Mouse (Mus musculus): ENCODE measurements around the gene Myo3b. TPM values are rescaled to one million over a fixed set of nuclear protein-coding genes. Genes with fewer than 3 reads are reported as not detected.

Gene Myo3b
- polyA plus RNA-seq, 1 experiment from 2014 or later, result not detected

DNA sequence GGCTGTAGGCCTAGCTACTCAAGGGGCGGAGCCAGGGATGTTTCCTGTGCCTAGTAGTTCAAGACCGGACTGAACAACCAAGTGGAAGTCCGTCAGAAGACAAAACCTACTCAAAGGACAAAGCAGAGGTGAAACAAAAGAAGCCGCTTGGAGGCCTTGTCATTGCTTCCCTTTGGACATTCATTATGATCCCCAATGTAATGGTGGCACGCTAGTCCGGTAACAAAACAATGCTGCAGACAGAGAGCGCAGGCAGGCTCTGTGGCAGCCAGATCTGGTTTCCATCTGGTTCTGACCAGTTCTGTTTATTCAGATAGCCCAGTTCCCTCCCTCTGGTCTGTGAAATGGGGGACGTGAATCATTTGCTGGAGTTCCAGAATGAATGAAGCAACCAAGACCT lies 301.3 kb downstream of the Myo3b start:
- no peaks in the 10 kb centered on the region for H3K36me3 ChIP-seq (ENCODE audit: control insufficient read depth, insufficient read depth)
- 0 out of 2 replicates have a peak, but pooled peaks cover 3% of the 10 kb centered on the region for H3K4me1 ChIP-seq (replicated peaks; ENCODE audit: control insufficient read depth, insufficient read depth, low read length)
- 90% methylated on average over 8 of the region's 8 CpGs for WGBS
- H3K27ac ChIP-seq (ENCODE audit: low read depth, low read length), result no peak overlapping the region
- no peak for ATAC-seq
- H3K4me2 ChIP-seq (replicated peaks; ENCODE audit: low read depth), result no peak overlapping the region
- no peak overlapping the region for H3K9ac ChIP-seq (ENCODE audit: low read depth, low read length)
- H3K9me3 ChIP-seq (ENCODE audit: control insufficient read depth), result no peaks in the 10 kb centered on the region
- no peak overlapping the region for H3K4me3 ChIP-seq (ENCODE audit: low read depth, low read length)
- H3K27me3 ChIP-seq (replicated peaks; ENCODE audit: control insufficient read depth, insufficient read depth, low read length), result no peaks in the 10 kb centered on the region
- no peak for TF ChIP-seq CTCF (IDR thresholded peaks at IDR 0.05; ENCODE audit: low read depth)

DNA sequence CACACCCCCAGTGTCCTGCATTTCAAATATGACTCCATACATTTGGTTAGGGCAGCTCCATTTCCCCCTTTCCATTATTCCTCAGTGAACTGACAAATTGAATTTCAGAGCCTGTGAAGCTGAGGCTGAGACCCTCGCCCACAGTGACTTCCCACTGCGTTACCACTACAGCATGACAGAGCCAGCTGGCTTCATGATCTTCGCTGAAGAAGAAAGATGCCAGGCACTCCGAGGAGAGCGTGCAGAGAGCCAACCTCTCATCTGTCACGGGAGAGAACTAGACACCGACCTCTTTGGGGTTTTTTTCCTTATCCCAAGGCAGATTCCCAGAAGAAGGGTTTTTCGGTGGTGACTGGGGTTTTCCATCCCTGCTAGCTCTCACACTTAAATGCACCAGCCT lies 306.2 kb downstream of the Myo3b start:
- H3K27me3 ChIP-seq (replicated peaks; ENCODE audit: control insufficient read depth, insufficient read depth, low read length), result no peaks in the 10 kb centered on the region
- TF ChIP-seq CTCF (IDR thresholded peaks at IDR 0.05; ENCODE audit: low read depth), result no peak
- H3K4me3 ChIP-seq (ENCODE audit: low read depth, low read length), result no peak overlapping the region
- 75% methylated on average over 8 of the region's 8 CpGs for WGBS
- H3K9me3 ChIP-seq (ENCODE audit: control insufficient read depth), result no peaks in the 10 kb centered on the region
- H3K4me1 ChIP-seq (replicated peaks; ENCODE audit: control insufficient read depth, insufficient read depth, low read length), result no peaks in the 10 kb centered on the region
- no peak overlapping the region for H3K9ac ChIP-seq (ENCODE audit: low read depth, low read length)
- no peak overlapping the region for H3K4me2 ChIP-seq (replicated peaks; ENCODE audit: low read depth)
- H3K36me3 ChIP-seq (ENCODE audit: control insufficient read depth, insufficient read depth), result no peaks in the 10 kb centered on the region
- ATAC-seq, result no peak
- H3K27ac ChIP-seq (ENCODE audit: low read depth, low read length), result no peak overlapping the region

DNA sequence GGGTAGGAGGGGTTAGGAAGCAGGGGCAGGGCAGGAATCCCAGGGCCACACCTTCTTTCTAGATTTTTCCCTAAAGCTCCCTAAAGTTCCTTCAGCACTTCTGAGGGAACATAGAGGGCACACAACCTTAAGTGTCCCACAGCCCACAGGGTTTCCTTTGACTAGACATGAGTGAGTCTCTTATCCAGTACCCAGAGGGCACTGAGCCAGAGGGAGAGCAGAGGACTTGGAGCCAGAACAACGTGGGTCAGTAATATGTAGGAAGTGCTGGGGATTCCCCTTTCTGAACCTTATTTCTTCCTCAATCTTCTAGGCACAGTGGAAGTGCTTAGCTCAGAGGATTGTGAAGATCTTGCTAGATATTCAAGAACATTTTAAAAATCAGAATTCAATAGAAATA lies 308.6 kb downstream of the Myo3b start:
- Histone ChIP-seq H3K36me3 (ENCODE audit: control insufficient read depth, insufficient read depth) (no peaks in the 10 kb centered on the region), H3K4me1 (replicated peaks; ENCODE audit: control insufficient read depth, insufficient read depth, low read length) (no peaks in the 10 kb centered on the region), H3K9me3 (ENCODE audit: control insufficient read depth) (no peaks in the 10 kb centered on the region), H3K27me3 (replicated peaks; ENCODE audit: control insufficient read depth, insufficient read depth, low read length) (no peaks in the 10 kb centered on the region), H3K27ac (ENCODE audit: low read depth, low read length) (no peak overlapping the region), H3K4me2 (replicated peaks; ENCODE audit: low read depth) (no peak overlapping the region), H3K4me3 (ENCODE audit: low read depth, low read length) (no peak overlapping the region), H3K9ac (ENCODE audit: low read depth, low read length) (no peak overlapping the region)
- 10% methylated on average over 1 of the region's 1 CpGs for WGBS
- no peak for ATAC-seq
- TF ChIP-seq CTCF (IDR thresholded peaks at IDR 0.05; ENCODE audit: low read depth), result no peak

DNA sequence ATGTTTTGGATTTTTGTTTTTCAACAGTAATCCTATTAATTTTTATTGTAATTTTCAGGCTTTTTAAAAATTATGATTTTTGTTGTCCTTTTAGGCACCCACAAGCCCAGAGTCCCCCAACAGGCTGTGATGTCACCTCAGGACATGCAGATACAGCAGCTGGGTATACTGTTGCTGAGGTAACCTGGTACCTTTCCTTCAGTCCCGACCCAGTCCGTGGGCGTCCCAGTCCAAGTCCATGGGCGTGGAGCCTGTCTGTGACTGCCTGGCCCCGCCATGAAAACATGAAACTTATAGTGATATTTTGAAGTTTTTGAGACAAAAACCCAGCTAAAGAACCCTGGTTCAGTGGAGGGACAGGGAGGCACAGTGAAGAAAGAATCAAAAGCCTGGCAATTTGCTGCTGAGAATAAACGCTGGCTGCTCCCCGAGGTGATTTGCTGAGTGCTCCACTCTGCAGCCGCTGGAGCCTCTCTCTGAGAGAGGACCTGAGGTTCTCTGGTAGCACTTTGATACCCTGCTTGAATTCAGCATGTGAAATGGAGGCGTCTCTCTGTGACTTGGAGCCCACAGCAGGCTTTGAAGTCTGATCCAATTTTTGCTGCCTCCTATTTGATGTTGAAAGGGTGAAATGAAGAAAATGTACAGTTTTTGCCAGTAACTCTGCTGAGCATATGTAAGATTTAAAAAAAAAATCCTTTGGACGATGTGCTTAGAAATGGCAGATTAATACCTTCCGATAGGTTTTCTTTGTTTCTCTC lies 310.0 kb downstream of the Myo3b start:
- no peak overlapping the region for H3K4me2 ChIP-seq (replicated peaks; ENCODE audit: low read depth)
- H3K27me3 ChIP-seq (replicated peaks; ENCODE audit: control insufficient read depth, insufficient read depth, low read length), result no peaks in the 10 kb centered on the region
- H3K27ac ChIP-seq (ENCODE audit: low read depth, low read length), result no peak overlapping the region
- 76% methylated on average over 11 of the region's 11 CpGs for WGBS
- TF ChIP-seq CTCF (IDR thresholded peaks at IDR 0.05; ENCODE audit: low read depth), result no peak
- H3K9ac ChIP-seq (ENCODE audit: low read depth, low read length), result no peak overlapping the region
- no peaks in the 10 kb centered on the region for H3K9me3 ChIP-seq (ENCODE audit: control insufficient read depth)
- H3K4me3 ChIP-seq (ENCODE audit: low read depth, low read length), result no peak overlapping the region
- no peaks in the 10 kb centered on the region for H3K36me3 ChIP-seq (ENCODE audit: control insufficient read depth, insufficient read depth)
- ATAC-seq, result no peak
- H3K4me1 ChIP-seq (replicated peaks; ENCODE audit: control insufficient read depth, insufficient read depth, low read length), result no peaks in the 10 kb centered on the region

DNA sequence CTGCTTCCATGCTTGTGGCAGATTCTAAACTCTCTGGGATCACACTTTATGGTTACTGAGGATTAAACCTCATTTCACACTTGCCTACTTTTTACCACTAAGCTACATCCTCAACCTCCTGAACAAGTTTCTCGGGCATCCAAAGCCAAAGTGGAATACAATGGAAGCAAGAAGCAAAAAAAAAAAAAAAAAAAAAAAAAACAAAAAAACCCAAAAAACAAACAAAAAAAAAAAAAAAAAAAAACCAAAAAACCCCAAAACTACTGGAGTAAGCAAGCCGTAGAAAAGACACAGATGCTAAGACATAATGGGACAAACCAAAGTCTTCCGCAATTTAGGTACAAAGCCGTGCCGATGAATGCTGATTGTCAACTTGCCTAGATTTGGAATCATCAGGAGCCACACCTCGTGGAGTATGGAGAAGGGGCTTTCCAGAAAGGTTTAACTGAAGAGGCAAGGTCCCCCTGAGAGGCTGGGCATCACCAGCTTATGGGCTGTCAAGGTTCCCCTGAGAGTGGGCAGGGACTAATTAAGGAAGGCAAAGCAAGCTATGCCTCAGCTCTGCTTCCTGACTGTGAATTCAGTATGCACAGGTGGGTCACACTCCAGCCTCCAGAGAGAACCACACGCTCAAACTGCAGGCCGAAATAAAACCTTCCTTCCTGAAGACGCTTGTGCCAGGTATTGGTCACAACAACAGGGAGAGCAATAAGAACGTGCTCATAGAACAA lies 313.7 kb downstream of the Myo3b start:
- no peak for ATAC-seq
- Histone ChIP-seq H3K4me2 (replicated peaks; ENCODE audit: low read depth) (no peak overlapping the region), H3K4me1 (replicated peaks; ENCODE audit: control insufficient read depth, insufficient read depth, low read length) (no peaks in the 10 kb centered on the region), H3K27ac (ENCODE audit: low read depth, low read length) (no peak overlapping the region), H3K27me3 (replicated peaks; ENCODE audit: control insufficient read depth, insufficient read depth, low read length) (no peaks in the 10 kb centered on the region), H3K9ac (ENCODE audit: low read depth, low read length) (no peak overlapping the region), H3K9me3 (ENCODE audit: control insufficient read depth) (no peaks in the 10 kb centered on the region), H3K36me3 (ENCODE audit: control insufficient read depth, insufficient read depth) (no peaks in the 10 kb centered on the region), H3K4me3 (ENCODE audit: low read depth, low read length) (no peak overlapping the region)
- 81% methylated on average over 10 of the region's 10 CpGs for WGBS
- no peak for TF ChIP-seq CTCF (IDR thresholded peaks at IDR 0.05; ENCODE audit: low read depth)

GRCm38 (mm10) chr2:70354056-70354455 lies 315.1 kb downstream of the Myo3b start:
- Histone ChIP-seq H3K27me3 (replicated peaks; ENCODE audit: control insufficient read depth, insufficient read depth, low read length) (no peaks in the 10 kb centered on the region), H3K27ac (ENCODE audit: low read depth, low read length) (no peak overlapping the region), H3K4me2 (replicated peaks; ENCODE audit: low read depth) (no peak overlapping the region), H3K9ac (ENCODE audit: low read depth, low read length) (no peak overlapping the region), H3K9me3 (ENCODE audit: control insufficient read depth) (no peaks in the 10 kb centered on the region), H3K4me3 (ENCODE audit: low read depth, low read length) (no peak overlapping the region), H3K36me3 (ENCODE audit: control insufficient read depth, insufficient read depth) (no peaks in the 10 kb centered on the region), H3K4me1 (replicated peaks; ENCODE audit: control insufficient read depth, insufficient read depth, low read length) (no peaks in the 10 kb centered on the region)
- TF ChIP-seq CTCF (IDR thresholded peaks at IDR 0.05; ENCODE audit: low read depth), result no peak
- no peak for ATAC-seq
- 88% methylated on average over 4 of the region's 4 CpGs for WGBS

Measured in intestine, postnatal 0 days (tissue).